Mouse (Mus musculus) myocyte (in vitro differentiated cells): ENCODE measurements around the gene Dlgap1.

Experiments used
- CEBPB ChIP-seq: IDR thresholded peaks from 2 replicates; pipeline ENCODE4 v1.6.1; 2011; ENCODE audit warnings: mild to moderate bottlenecking, moderate library complexity; ENCODE audit not compliant: poor library complexity, insufficient read depth, severe bottlenecking
- MYOD1 ChIP-seq, 3 experiments: IDR thresholded peaks; one replicate each; pipeline ENCODE4 v1.6.1; 2011; ENCODE audit warnings: control low read depth in 2 of 3, low read depth in 2 of 3, mild to moderate bottlenecking in 2 of 3, moderate library complexity in 1 of 3; ENCODE audit not compliant: insufficient read length in 2 of 3, control insufficient read depth in 1 of 3
- POLR2A ChIP-seq: IDR thresholded peaks from one replicate; pipeline ENCODE4 v1.6.1; 2011; ENCODE audit warnings: low read depth, mild to moderate bottlenecking, control low read depth, moderate library complexity; ENCODE audit not compliant: insufficient read length
- POLR2AphosphoS2 ChIP-seq: IDR thresholded peaks from one replicate; pipeline ENCODE4 v1.6.1; 2011; ENCODE audit warnings: low read depth, control low read depth; ENCODE audit not compliant: insufficient read length
- SRF ChIP-seq: IDR thresholded peaks from one replicate; pipeline ENCODE4 v1.6.1; 2011; ENCODE audit warnings: low read depth; ENCODE audit not compliant: control insufficient read depth, insufficient read length
- TCF12 ChIP-seq: IDR thresholded peaks from one replicate; pipeline ENCODE4 v1.6.1; 2011; ENCODE audit warnings: mild to moderate bottlenecking, control low read depth; ENCODE audit not compliant: poor library complexity, insufficient read depth, severe bottlenecking
- TCF3 ChIP-seq: IDR thresholded peaks from one replicate; pipeline ENCODE4 v1.6.1; 2011; ENCODE audit warnings: low read depth, control low read depth; ENCODE audit not compliant: insufficient read length
- USF1 ChIP-seq: IDR thresholded peaks from one replicate; pipeline ENCODE4 v1.6.1; 2011; ENCODE audit warnings: low read depth, mild to moderate bottlenecking, control low read depth, moderate library complexity

- TF ChIP-seq POLR2A (no peak), TCF12 (no peak), USF1 (no peak), CEBPB (no peak), SRF (no peak), MYOD1 (IDR thresholded peaks at IDR 0.05; ENCODE audit: control insufficient read depth in 1 of 3, insufficient read length in 2 of 3, low read depth in 2 of 3) (no peak), TCF3 (no peak), POLR2AphosphoS2 (no peak)
These were observed 803.4 kb downstream of the Dlgap1 start for GRCm38 (mm10) chr17:70772120-70772899.
